Mouse (Mus musculus) megakaryocyte, adult 5-6 weeks (primary cell): ENCODE results near the gene Pdilt. TPM values are rescaled to one million over a fixed set of nuclear protein-coding genes. Genes with fewer than 3 reads are reported as not detected.
A peak's percentile ranks its signal among the peaks of the same experiment; 100 is the strongest.
"Not testable (repeated sequence)": the region's sequence is repeated elsewhere in the genome, so short reads cannot be mapped to it uniquely, and the experiment has no call there.

Experiments used
- ATAC-seq: 2 replicates; pipeline ENCODE4 v1.8.0; 2016; ENCODE audit warnings: mild to moderate bottlenecking, inconsistent platforms; ENCODE audit not compliant: poor library complexity, severe bottlenecking
- total RNA-seq, 2 experiments: library from RNA; stranded (forward) in 1 of 2; stranded (reverse) in 1 of 2; fragments of 153-499, 151-499 nt in 1 of 2; fragments of 221-1000, 200-1000 nt in 1 of 2; gene quantifications; 2 replicates each; pipeline versions ENCODE4 v1.2.3 to v1.2.4; 2015 to 2017

Gene Pdilt
- not detected in 2 replicates for total RNA-seq (2015)
- total RNA-seq (2017) = not detected in 2 replicates

DNA sequence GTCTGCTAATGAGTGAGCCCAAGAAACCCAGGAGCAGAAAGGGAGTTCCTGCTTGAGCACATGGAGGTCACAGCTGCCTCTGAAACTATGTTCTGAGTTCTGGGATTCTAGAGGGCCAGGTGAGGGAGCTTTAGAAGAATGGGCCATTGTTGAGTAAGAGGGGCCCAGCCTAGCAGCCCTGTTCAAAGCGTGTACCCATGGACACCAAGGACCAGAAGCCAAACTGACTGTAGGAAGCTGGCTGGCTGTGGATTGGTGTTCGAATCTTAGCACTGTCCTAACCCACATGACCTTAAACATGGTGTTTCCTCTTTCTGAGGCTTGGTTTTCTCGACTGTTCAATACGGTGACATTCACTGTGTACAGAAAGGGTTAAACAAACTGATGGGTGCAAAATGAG, at the start of gene Pdilt:
TSS of gene Pdilt (minus strand) at position 101 of the 400 bp plus-strand sequence.
- no peak for ATAC-seq

DNA sequence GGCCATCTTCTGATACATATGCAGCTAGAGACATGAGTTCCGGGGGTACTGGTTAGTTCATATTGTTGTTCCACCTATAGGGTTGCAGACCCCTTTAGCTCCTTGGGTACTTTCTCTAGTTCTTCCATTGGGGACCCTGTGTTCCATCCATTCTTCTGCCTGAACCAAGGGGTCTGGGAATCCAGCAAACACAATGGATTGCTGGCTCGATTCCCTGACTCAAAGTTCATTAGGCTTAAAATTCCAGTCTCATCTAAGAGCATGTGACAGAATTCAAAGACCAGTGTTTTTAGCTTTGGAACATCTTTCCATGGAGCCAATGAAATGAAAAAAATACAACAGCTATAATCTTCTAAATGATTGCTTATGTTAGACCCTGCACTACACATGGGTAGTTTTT, 39.2 kb upstream of the Pdilt start:
- ATAC-seq = not testable (repeated sequence)

DNA sequence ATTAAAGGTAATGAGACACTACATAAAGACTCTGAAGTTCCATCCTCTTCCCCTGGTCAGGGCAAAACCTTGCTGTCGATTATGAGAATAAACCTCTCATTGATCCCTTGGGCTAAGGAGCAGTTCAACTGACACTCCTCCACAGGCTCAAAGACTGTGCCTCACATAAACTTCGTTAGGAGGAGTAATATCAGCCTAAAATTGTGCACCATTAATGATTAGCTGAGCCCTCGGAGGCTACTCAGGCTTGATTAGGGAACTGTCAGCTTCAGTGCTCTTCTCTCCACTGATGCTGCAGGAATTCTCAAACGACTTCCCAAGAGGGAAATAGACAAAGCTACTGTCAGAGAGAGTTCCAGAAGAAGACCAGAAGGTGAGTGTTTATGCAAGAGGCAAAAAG, 38.2 kb upstream of the Pdilt start:
- ATAC-seq = no peak

DNA sequence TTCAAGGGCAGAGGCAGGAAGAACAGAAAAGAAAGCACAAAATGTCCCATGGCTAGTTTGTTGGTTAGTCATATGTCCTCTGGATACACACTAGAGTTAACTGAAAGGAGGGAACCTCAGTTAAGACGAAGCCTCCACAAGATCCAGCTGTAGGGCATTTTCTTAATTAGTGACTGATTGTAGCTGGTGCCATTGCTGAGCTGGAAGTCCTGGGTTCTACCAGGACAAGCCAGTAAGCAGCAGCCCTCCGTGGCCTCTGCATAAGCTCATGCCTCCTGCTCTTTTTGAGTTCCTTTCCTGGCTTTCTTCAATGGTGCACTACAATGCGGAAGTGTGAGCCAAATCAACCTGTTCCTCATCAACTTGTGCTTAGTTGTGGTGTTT, 37.2 kb upstream of the Pdilt start:
- no peak for ATAC-seq

DNA sequence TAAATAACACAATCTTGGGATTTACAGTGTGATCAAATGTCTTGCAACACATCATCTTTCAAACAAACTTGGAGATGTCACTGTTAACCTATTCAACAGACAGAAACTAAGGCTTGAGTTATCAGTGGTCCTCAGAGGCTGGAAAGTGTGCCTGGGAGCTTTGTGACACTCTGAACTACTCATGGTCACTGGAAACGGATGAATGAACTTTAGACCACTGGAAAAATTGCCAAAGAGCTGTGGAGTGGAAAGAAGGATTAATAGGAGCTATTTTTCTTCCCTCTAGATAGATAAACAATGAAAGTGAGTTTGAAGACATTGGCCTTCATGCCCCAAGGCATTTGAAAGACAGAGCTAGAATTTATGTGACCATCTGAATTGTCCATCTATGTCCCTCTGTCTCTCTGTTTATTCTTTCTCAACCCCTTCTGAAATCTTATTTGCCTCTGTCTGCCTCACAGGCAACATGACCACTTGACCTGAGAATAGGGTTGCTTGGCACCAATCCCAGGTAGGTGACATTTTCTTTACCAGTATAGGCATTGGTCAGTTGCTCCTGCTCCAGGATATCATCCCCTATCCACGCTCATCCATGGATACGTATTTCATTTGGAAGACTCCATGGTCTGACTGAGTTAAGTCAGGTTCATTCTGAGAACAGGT, 36.6 kb upstream of the Pdilt start:
- ATAC-seq = no peak

DNA sequence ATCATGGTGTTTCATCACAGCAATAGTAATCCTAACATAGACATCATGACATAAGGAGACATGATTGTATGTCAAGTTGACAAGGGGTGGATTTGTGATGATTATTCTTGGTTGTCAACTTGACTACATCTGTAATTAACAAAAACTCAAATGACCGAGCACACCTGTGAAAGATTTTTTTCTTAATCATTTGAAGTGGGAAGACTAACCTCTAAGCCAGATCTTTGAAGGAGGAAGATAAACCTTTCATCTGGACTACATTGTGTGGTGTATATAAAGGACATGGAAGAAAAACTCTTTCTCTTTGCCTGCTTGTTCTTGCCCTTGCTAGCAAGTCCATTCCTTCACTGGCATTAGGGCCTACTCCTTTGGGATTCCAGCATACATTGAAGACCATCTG, 30.8 kb upstream of the Pdilt start, which contains the start of gene Acsm2:
TSS of gene Acsm2 (plus strand) at position 301 of the 400 bp plus-strand sequence.
- no peak for ATAC-seq

DNA sequence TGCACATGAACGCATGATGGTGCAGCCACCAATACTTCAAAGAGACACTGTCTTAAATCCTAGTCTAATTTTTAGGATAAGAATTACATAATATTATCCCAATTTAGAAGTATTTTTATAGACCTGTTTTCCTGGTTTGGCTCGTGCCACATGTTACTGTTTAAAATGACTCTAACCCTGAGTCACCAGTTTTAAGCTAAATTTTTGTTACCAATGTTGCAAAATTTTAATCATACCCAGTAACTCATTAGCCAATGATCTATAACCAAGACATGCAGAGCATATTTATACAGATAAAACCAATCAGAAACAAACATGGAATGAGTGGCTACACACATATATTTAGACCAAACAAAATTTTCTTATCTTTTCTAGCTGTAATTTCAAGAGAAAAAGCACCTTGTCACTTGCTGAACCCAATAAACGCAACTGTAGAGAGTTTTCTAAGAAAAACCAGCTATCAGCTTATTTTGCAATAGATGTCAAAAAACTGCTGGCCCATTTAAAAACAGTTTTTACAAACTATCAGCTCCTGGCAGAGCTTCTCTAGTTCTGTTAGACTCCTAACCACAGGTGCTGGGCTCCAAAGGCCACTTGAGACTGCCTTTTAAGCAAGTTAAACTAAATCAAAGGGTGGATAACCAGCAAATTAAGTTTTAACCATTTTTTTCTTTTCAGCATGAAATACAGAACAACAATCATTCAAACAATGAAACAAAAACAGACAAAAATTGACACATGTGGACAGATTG, 27.4 kb upstream of the Pdilt start:
- no peak for ATAC-seq

DNA sequence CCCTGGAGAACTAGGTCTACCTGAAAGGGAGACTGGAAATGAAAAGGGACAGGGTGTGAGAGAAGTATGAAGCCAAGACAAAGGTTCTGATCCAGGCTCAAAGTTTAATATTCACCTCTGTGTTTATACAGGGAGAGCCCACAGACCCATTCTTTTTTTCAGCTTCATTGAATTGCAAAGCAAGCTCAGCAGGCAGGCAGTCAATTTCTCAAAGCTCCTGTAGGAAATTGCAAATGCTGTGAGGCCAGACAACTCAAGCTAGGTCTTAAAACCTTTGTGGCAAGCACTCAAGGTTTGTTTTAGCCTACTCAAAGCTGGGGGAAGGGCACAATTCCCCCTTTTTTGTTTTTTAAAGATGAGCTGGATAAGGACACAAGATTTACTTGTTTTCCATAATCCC, 22.3 kb upstream of the Pdilt start:
- ATAC-seq = no peak

DNA sequence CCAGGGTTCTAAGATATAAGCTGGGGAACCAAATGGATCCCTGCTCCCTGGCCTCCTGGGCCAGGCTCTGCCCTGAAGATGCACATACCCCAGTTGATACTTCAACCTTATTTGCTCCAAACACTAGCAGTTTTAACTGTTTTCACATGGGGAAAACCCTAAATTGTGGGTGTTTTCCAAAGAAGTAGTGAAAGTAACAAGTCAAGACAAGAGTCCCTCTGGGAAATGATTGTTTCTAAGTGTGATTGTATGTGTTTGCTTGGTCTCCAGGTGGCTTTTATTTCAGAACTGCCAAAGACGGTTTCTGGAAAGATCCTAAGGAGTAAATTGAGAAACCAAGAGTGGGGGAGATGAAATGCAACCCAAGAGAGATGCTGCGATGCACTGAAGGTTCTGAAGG, 19.2 kb upstream of the Pdilt start:
- ATAC-seq = no peak

DNA sequence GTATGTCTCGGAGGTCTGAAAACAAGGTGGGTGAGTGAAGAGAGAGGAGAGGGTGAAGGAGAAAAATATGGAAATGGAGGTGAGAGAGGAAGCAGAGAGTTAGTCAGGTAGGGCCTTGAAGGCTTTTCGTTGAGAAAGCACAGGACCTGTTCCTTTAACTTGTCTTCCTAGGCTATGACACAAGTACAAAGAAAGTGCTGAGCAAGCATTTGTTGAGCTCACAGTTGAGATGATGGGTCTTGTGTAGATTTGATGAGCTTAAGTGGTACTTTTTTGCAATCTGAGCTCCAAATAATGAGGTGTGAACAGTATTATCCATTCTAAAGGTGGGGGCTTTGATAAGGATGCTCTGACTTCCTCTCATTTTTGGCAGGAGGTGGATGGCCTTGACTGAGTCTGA, 11.1 kb upstream of the Pdilt start:
- ATAC-seq = no peak

DNA sequence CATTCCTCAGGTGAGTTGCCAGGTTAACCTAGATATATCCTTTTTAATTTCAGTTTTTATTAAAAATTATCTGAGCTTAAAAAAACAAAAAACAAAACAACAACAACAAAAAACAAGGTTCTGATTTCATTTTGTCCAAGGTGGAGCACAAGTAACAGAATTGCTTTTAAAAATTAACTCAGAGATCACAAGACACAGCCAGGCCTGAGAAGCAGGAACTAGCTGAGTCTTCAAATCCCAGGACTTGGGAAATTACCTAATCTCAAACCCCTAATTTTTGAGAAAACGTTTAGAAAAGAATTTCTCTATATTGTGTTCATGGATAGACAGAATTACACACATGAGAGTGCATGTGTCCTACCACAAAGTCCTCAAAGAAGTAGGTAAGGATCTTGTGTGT, 9.6 kb upstream of the Pdilt start:
- no peak for ATAC-seq

DNA sequence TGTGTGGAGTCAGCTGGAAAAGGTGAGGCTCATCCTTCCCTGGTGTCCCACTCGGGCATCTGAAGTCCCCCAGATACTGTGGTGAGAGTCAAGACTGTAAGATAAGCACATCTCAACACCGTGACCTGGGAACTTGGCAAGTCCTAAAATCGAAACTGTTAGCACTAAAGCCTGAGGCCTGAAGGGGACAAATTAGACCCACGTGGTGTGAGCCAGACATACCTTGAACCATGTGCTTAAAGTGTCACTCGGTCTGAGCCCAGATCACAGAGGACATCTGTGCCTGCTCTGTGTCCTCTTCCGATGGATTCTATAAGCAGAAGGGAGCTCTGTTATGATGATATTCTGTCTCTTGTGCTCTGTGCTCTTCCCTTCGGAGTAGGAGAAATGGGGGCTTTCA, 5.3 kb upstream of the Pdilt start:
- no peak for ATAC-seq

DNA sequence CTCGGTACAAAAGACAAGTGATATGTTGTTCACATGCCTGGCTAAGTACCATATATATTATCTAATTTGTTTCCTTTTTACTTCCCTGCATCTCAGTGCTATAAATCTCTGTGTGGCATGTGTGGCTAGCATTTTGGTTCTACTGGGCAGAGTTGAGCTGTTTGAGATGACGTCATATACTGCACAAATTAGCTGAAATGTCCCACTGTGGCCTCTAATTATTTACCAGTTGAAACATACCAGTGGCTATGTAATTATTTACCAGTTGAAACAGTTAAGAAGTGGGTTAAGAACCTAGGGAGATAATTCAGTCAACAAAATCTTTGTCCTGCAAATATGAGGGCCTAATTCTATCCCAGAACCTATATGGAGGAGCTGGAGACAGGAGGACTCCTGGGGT, 4.3 kb upstream of the Pdilt start:
- ATAC-seq = no peak

DNA sequence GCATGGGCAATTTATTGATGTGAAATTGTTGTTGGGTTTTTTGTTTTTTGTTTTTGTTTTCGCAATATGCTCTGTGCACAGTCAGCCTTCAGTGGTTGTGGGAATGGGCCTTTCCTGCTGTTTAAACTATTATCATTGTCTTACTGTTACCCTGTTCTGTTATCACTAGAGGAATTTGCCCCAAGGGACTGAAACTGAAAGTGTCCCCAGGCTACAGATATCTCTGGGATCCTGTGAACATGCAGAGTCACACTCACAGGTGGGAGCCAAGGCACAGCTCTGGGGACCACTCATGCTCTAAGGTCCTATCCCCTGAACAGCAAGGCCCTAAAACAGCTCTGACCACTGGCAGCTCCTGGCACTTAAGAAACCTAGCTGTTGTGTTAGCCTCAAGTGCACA, 3.8 kb upstream of the Pdilt start:
- no peak for ATAC-seq

DNA sequence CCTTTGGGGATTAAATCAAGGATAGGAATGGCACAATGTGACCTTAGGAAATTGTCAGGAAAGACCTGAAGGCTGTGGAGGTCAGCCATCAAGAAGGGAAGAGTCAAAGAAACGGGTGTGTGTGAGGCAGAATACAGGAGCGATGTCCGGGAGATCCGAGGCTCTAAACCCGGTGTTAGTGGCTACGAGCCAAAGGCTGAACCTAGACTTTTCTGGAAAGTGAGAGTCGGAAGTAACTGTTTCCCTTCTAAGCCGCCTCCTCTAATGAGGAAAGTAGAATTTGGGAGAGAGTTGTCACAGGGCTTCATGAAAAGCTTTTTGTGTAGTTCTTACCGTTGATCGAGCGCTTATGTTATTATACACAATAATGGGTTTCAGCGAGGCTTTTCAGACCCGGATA, 3.2 kb upstream of the Pdilt start:
- no peak for ATAC-seq

DNA sequence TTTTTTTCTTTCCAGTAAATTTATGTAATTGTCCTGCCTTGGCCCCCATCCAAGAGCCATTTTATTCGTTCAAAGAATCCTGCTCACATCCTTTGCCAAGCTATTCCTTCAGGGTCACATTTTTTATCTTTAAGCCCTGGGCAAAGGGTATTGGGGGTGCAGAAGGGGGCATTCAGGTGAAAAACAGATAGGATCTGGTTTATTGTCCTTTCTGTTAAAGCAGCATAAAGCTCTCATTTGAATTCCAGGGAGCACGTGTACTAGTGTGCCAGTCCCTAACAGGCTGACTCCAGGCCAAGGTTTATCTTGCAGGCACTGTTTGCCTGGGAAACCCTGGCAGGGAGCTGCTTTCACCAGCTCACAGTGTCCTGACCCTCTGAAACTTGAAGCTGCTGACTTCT, 2.6 kb upstream of the Pdilt start:
- ATAC-seq = no peak

DNA sequence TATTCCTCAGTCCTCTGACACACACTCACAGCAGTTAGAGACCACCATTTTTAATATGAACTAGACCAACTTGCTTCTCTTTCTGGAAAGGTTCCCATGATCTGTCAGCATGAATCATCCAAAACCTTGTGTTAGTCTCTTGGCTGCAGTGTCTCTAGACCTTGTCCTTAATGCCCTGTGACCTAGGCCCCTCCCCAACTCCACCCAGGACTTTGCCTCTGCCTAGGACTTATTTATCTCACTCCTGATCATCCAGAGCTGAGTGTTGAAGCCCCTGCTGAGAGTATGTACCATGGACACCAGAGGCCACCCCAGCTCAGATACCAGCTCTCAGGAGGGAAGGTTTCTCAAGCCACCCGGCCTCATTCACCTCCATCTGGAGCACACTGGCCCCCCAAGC, 904 bp downstream of the Pdilt start:
- ATAC-seq = no peak

DNA sequence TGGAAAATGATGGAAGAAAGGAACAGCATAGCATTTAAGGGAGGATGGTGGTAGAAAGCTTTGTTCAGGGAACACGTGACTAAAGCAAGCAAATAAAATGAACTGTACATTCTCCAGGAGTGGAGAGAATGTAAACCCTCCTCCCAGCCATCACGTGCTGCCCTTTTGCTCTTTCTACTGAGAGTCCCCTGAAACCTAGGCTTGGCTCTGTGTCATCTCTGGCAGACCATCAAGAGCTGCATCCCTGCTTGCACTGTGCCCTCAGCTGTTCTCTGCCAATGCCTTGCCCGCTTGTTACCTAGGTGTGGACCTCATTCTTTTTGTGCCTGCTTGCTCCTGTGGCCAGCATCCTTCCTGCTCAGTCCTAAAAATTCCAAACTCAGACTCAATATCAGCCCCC, 1.5 kb downstream of the Pdilt start:
- ATAC-seq = no peak

DNA sequence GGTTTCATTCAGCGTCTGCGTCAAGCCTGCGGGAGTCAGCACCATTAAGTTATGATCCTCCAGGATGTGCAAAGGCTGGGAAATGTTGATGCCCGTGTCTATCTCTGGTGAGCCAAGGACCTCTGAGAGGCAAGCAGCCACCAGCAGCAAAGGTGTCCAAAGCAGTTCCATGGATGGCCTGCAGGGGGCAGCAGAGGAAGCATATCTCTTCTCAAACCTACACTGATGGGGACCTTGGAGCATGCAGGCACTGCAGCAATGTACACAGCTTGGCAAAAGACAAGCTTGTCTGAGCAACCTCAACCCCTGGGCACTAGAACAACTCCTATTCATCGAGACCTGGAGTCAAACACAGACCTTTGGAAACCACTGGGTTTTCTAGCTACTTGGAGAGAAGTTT, 3.6 kb downstream of the Pdilt start:
- ATAC-seq = 0 out of 2 replicates have a peak, but pooled peaks have one; percentile 36

DNA sequence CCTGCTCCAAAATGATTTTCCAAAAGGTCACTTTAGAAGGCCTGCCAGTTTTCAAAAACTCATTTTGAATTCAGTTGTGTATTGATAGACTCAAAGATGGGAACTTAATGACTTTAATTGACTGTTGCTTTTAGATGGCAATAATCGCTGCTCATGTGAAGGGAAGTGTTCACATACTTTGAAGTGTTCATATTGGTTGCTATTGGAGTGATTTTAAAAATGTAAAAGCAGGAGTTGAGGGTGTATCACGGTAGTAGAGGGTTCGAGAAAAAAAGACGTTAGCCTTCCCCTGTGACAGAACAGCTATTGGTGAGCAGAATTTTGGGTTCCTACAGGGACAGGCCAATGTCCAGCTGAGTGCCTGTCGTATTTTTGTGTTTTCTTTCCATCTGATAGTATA, 4.1 kb downstream of the Pdilt start, which contains the start of gene Acsm5:
TSS of gene Acsm5 (plus strand) at position 301 of the 400 bp plus-strand sequence.
- ATAC-seq = no peak

DNA sequence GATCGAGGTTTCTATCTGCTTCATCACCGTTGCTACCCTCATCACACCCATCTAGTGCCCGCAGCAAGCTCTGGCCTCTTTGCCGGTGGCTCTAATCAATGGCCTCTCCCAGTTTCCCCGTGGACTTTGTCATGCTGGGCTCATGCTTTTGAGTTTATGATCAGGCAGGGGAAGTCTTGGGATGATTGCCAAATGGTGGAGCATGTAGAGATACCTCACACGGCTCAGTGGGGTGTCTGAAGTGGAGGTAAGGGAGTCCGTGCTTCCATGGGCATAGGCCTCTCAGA, 7.1 kb downstream of the Pdilt start:
- ATAC-seq = no peak

DNA sequence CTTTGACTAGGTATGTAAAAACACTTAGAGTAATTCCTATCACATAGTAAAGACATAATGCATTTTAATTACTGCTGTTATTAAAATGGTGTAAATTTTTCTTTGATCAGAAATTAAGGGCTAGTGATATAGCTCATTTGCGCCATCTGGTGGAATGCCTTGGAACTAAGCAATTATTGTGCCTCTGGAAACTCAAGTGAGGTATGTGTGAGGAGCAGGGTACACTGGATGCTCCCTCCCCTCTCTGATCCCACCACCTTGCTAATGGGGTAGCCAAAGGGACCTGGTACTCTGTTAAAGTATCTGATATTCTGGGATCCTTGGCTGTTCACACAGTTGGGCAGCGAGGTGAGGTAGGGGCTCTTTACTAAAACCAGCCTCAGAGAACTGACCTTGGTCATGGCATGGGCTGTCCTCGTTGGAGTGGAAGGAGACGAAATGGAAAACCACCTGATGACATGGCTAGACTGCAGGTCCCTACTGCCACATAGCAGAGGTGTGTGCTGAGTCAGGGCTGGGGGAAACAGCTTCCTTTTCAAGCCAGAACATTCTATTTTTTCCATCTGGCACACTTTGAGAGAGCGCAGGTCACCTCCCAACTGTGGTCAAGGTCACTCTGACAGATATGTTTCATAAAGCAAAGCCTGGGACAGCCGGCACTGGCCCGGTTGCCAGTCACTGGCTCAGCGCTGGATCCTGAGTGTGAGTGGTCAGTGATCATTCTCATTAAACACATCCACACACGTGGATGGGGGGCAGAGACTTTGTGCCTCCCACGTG, 7.6 kb downstream of the Pdilt start:
- peak; percentile 30; the same call in 1 of the 2 replicates for ATAC-seq
